Mouse (Mus musculus) mature B cell (primary cell): Measurements from ENCODE around the gene Mms19.
"Not testable (repeated sequence)": the region's sequence is repeated elsewhere in the genome, so short reads cannot be mapped to it uniquely, and the experiment has no call there.

Experiments
- in situ Hi-C: fragments of 300-500 bp; cut with MboI; formaldehyde crosslinking; loops from 2 replicates; pipeline ENCODE4 v1.14.3; 2019

Mms19 gene

DNA sequence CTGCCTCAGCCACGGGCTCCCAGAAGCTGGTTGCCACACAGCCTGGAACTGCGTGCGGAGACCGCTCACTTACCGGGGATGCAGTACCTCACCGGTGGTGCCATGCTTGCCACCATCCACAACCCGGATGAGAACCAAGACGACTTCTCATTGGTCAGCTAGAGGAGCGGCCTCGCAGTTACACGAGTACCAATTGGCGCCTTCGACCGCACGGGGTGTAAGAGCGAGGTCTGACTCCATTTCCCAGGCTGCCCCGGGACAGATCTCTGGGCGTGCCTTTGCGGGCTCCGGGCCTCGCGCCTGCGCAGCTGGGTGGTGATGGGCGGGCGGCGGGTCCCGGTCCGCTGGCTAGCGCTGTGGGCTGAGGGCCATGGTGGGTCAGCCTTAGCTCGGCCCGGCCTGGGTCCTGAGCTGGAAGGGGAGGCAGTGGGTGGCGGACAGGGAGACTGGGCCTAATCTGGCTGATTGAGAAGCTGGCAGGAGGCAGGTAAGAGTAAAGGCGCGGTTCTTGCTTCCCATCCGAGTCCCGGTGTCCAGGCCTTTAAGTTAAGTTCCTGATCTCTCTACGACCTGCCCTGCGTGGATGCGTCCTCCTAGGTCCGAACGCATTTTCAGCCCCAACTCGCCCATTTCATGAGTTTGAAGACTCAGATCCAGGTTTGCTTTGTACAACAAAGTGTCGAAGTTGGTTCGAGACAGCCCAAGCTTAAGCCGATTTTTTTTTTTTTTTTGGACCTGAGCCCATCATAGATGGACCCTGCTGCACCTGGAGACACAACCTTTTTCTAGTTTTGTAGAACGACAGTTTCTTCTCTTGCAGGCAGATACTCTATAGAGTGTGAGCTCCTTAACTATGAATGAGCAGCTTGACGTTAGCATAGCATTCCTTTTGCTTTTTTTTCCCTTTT, 47.5 kb downstream of the Mms19 start, which contains the start of the genes Exosc1 and Zdhhc16:
Gene Exosc1 (minus strand): TSS at position 245 of the 908 bp plus-strand sequence.
Gene Zdhhc16 (plus strand): TSS at position 302 of the 908 bp plus-strand sequence.
- in situ Hi-C loops = no loop called here

DNA sequence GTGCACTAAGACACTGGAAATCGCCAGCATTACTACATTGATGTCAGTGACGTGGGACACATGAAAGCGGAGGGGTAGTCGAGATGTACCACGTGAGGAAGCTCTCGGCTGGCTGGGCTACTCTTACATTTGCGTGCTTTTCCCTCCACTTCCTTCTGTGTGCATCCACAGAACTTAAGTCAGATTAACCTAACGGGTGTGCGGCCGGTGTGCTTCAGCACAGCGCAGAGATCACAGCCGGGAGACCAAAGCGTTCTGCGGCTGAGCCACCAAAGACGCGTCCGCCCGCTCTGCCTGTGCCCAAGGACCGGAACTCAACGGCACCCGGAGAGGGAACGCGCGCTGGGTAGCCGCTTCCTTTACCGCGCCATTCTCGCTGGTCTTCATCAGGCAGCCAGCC, 48.3 kb downstream of the Mms19 start:
- in situ Hi-C loops = no loop called here

DNA sequence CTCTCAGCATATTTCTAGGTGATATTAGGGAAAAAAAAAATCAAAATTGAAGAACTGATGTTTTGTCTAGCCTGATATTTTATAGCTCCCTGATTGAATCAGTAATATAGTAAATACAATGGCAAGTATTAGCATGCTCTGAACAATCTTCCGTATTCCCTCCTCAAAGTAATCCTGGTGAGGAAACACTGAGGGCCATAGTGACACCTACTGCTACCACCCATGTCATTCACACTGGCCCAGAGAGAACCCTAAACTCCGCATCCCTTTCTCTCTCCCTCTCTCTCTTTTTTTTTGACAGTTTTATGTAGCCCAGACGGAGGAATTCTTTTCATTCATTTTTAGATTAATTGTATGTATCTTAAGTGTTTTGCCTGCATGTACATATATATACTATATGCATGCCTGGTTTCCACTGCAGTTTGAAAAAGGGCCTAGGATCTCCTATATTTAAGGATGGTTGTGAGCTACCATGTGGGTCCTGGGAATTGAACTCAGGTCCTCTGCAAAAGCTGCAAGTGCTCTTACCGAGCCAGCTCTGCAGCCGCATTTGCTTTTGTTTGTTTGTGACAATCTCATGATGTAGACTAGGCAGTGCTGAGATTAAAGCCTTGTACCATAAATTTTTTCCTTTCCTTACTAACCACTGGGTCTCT, 60.4 kb downstream of the Mms19 start:
- in situ Hi-C loops = no loop called here

DNA sequence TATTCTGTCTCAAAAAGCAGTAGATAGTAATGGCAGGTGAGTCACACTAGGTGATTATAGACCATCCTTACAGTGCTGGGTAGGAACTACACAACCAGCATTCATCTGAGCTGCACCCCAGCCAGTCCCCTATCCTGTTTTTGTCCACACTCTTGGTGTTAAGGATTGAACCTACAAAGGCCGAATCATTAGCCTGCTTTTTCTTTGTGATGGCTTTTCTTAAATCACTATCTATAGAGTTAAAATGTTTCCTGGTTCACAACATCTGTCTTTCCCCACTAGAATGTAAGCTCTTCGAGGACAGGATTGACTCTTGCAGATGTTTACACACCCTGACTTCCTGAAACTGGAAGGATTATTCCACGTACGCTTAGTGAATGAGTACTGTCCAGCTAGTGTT, 61.5 kb downstream of the Mms19 start:
- in situ Hi-C loops = no loop called here

DNA sequence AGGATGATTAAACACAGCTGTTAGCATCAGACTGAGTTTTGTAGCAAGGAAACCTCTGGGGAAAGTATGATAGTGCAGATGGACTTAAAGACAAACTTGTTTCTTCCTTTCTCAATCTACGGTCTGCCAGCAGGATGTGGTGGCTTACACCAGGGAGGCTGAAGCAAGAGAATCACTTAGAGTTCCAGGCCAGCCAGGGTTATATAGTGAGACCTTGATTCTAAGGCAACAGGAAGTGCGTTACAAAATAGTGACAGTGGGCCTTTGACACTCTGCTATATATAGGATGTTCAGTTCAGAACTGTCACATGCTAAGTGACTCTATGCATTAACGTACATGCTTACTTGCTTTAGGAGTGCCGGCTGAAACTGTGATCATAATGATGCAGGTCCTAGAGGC, 64.1 kb downstream of the Mms19 start:
- in situ Hi-C loops = no loop called here

DNA sequence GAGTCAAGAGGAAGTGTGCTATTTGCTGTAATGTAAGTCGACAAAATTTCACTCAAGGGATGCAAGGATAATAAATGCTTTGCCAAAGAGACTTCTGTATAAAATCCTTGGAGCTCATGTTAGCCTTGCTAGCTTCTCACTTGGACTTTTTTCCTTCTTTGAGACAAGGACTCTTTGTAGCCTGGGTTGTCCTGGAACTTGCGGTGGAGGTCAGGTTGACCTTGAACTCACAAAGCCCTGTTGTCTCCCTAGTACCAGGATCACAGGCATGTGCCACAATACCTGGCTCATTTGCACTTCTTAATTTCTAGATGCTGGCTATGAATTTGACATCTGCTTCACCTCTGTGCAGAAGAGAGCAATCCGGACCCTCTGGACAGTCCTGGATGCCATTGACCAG, 65.7 kb downstream of the Mms19 start:
- in situ Hi-C loops = no loop called here

DNA sequence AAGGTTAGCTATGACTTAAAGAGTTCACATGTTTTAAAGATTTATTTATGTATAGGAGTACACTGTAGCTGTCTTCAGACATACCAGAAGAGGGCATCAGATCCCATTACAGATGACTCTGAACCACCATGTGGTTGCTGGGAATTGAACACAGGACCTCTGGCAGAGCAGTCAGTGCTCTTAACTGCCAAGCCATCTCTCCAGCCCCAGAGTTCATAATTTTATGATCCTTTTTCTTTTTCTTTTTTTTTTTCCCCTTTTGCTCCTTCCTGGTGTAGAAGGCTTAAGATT, 66.4 kb downstream of the Mms19 start:
- in situ Hi-C loops = not testable (repeated sequence)

DNA sequence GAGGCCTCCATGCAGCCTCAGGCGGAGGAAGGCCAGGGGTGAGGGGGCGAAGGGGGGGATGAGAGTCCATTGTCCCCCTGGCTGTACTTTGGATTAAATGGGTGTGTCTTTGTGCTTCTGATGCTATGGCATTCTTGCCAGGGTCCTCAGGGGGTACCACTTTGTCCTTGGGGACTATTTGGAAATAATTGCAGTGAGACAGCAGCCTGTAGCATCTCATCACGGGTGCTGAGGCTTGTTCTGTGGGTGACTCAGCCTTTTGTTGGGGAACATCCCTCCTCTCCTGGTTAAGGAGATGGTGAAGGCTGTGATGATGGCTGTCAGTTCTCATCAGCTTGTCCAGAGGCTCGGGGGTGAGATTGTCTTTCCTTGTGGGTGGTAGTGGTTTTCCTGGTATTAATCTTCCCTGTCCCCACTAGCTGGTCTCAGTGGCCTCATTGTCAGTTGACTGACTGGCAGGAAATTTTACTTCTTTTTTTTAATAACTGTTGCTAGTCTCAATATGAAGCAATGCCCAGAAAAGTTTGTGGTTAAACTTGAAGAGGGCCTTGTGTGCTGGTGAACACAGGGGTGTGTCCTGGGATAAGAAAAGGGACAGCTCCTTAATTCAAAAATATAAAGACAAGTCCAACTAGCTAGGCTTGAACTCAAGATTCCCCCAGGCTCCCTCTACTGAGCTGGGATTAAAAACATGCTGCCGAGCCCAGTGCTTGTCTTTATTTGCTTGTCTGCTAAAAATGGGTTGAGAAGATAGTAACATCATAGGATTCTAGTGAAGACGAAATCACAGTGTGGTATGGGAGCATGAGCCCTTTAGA, 67.0 kb downstream of the Mms19 start:
- in situ Hi-C loops = no loop called here

DNA sequence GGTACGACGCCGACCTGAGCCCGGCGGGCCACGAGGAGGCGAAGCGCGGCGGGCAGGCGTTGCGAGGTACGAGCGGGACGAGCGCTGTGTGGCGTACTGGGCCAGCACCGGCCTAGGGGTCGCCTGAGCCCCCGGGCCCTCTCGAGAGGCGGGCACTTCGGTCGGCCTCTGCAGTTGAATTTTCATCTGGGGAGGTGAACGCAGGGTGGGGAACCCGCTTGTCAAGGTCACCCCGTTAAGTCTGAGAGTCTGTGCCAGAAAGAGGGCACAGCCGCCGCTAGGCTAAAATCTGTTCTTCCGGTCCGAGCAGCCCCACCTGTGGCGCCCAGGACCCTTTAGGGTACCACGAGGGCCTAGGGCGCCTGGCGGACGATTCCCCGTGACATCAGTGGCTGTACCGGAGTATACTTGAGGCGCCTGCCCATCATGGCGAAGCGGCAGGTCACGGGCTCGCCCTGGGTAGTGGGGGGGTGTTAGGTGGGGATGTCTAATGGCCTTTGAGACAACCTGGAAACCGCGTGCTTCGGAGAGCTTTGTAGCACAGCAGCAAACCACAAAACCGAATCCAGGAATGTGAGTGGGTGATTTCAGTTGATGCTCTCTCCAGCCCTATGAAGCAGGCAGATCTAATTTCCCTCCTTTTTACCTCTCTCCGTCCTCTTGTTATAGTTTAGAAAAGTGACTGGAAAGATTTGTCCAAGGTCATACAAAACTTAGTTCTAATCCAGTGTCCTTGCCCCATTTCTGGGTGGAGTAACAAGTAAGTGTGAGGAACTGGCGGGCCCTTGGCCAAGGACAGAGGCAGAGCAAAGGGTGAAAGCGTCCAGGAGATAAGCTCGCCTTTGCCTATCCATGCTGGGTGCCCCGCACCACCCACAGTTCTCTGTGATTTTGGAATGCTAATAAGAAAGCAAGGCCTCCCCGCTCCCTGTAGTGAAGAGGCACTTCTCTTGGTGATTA, 68.6 kb downstream of the Mms19 start:
- in situ Hi-C loops = no loop called here

DNA sequence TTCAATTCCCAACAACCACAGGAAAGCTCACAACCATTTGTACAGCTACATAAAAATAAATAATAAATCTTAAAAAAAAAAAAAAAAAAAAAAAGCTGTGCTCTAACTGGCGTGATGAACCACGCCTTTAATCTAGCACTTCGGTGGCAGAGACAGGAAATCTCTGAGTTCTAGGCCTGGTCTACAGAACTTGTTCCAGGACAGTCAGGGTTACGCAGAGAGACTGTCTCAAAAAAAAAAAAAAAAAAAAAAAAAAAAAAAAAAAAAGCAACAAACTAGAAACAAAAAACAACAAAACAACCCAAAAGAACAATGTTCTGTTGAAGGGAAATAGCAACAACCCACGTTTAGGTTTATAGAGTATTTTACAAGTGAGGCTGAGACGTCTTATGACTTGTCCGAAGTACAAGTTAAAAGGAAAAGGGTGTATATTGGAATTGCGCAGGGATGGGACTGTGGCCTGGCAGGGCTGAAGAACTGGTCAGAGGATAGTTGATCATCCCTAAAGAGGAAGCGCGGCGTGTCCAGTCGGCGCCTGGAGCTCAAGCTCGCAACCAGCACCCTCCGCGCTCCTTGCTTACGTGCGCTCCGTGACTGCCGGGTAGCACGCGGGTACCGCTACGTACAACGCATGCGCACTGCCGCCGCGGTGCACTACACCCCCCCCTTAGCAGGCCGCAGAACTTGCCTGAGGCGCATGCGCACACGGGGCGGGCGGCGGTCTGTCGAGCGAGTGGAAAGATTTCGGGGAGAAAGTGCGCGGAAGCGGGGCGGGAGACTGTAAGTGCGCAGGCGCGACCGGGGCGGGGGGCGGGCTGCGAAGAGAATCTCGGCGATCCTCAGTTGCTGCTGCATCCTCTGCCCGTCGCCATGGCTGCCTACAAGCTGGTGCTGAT, 69.5 kb downstream of the Mms19 start, which contains the start of gene Pgam1:
Gene Pgam1 (plus strand): TSS at position 746 of the 896 bp plus-strand sequence.
- in situ Hi-C loops = no loop called here

DNA sequence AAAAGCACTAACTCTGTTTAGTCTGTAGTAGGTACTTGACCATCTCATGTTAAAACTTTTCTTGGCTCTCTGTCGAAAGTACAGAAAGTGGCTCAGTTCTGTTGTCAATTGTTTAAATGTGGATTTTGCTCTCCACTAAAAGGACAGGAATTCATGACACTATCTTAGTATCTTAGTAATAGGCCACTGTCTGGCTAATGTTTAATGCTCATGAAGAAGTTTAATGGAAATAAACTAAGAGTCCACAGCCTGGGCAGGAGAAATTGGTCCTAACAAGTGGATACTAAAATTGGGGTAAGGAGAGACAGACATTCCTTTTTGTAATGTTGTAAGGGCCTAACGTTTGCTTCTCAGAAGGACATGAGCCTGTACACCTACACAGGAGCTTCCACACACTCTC, 70.6 kb downstream of the Mms19 start:
- in situ Hi-C loops = no loop called here

DNA sequence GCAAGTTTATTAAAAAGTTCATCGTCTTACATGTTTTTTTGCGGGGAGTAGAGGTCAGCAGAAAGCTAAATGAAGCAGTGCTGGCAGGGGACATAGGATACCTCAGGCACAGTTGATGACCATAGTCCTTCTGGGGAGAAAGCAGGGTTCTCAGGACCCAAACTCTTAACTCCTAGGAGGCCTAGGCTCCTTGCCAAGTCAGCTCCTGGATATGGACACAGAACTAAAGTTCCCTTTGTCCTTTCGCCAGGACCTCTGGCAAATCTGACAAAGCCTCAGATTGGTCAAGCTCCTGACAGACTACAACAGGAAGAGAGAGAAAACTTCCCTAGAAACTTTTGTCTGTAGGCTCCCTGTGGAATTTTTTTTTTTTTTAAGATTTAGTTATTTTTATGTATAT, 72.2 kb downstream of the Mms19 start:
- in situ Hi-C loops = no loop called here

DNA sequence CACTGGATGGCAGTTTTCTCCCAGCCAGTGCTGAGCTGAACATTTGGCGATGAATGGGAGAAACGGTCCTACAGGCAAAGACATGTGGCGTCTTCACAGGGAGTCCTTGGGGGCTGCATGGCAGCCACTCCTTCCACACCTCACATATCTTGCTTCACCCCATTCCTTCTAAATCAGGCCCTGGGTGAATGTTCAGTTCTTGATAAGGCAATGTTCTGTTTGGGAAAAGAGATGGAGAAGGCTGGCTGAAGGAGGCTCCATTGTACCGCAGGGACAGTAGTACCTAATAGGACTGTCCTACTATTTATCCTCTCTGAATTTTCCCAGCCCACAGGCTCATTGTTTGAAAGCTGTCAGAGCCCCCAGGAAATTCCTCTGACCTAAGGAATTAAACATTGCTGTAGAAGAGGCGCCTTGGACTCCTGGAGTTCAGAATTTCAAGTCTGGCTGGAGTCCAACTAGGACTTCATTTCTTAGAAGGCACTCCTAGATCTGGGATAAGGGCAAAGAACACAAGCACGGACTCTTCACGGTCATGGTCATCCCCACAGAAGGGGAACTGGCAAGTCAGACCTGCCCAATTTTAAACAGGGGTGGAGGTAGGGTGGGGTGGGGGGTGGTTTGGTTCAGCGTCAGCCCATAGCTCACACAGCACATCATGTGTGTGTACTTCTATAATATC, 73.7 kb downstream of the Mms19 start:
- in situ Hi-C loops = no loop called here

DNA sequence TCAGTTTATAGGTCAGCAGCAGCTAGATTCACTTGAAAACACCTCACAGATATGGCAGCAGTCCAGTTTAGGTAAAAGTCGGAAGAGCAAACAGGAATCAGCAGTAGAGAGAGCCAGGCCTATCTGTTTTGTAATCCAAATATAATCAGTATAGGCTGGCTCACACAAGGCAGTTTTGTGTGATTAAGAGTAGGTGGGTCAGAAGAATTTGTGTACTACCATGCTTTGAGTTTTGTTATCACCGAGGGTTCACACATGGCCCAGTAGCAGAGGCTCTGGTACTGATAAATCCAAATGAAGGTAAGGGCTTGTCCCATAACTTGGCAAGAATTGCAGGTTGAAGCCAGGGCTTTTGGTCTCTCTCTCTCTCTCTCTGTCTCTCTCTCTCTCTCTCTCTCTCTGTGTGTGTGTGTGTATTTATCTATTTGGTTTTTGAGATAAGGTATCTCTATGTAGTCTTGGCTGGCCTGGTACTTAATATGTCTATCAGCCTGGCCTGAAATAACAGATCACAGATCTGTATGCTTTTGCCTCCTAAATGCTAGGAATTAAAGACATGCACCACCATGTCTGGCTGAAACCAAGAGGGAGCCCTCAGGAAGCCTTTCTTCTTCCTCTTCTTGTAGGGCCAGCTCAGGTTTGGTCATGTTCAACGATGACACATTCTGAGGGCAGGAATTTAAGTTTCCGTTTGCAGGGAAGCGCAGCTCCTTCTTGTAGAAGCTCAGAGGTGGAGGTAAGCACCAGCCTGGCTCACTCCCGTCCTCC, 74.5 kb downstream of the Mms19 start:
- in situ Hi-C loops = no loop called here

DNA sequence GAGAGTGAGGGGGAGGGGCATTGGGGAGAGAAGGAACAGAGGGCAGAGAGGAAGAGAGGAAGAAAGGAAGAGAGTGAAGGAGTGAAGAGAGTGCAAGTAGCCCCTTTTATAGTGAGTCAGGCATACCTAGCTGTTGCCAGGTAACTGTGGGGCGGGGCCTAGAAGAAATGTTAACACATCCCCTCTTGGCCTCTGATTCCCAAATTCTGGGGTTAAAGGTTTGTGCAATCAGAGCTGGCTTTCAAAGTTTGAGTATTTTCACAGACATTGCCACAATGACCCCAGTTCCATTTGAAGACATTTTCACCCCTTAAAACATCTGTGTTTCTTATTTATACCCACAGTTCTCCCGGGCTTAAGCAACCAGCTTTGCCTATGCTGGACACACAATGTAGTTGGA, 75.7 kb downstream of the Mms19 start:
- in situ Hi-C loops = no loop called here

DNA sequence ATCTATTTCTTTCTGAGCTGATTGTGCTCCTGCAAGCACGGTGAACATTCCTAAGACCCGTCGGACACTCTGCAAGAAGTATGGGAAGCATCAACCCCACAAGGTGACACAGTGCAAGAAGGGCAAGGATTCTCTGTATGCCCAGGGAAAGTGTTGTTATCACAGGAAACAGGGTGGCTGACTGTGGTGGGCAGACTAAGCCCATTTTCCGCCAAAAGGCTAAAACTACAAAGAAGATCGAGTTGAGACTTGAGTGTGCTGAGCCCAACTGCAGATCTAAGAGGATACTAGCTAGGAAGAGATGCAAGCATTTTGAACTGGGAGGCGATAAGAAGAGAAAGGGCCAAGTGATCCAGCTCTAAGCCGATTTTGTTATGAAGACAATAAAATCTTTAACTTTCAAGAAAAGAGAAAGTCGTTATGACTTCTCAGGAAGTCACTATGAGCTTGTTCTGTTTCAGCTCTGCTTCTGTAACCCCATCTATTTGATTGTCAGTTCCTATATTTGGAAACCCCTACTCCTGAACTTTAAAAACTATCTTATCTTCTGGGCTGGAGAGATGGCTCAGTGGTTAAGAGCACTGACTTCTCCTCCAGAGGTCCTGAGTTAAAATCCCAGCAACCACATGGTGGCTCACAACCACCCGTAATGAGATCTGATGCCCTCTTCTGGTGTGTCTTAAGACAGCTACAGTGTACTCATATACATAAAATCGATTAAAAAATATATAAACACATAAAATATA, 77.9 kb downstream of the Mms19 start:
- in situ Hi-C loops = no loop called here

DNA sequence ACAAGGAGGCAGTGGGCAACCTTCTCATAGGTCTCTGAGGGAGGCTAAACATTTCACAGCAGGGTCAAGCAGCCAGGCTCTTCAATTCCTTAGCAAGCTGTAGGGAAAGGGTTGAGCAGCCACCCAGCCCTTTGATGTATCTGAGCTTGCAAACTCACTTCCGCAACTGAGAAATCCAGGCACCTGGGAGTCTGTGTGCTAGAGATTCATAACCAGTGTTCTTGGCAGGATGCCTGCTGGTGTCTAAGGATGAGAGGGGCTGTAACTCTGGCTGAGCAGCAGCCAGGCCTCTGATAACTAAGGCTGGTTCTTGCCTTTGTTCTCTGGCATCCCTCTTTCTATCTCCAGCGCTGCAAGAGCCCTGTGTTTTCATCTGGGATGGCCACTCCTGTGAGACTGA, 79.3 kb downstream of the Mms19 start:
- in situ Hi-C loops = no loop called here

DNA sequence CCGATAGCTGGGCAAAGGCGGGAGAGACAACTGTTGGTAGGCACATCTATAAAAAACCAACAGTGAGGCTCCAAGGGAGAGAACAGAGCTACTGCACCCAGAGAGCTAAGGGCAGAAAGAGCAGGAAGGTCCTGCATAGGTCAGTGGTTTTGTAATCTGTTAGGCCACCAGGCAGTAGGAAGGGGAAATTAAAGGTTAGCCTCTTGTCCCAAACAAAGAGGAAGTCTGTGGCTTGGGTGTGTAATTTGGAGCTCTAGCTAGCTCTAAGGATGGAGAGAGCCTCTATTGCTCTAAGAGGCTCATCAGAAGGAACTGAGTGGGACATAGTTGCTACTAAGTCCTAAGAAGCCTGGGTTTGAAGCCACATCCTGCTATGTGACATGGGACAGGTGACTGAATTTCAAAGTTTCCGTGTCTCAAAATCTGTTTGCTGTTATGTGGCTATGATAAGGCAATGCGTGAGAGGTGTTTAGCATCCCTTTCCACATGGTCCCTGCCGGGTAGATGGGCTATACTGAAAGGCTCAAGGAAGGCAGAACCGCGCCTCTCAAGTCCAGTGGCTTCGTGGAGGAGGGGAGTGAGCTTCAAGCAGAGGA, 80.4 kb downstream of the Mms19 start:
- in situ Hi-C loops = no loop called here
